In the genomic region with DNA sequence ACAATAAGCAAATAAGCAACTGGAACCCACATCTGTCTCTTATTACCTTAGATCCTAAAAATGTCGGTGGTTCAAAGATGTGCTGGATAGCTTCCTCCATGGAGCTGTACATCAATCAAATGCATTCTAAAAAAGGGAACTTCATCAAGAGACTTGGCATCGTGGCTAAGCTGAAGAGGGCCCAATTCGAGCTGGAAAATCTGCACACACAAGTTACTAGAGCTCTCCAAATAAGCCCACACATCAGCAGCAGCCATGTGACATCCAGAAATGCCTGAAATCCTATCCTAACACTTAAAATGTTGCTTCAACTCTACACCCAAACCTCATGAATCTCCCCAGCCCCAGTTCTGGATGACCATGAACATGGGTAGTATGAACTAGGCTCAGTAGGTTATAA, we compare ENCODE assay signal across 14 mouse cellular contexts.
"Had no signal": no experiment of that assay in that cellular context is flagged by ENCODE, and none has a peak within 500 bp of the region (broad histone marks: within the 10 kb centered on the region; RNA-seq: fewer than 3 reads in every experiment).

No protein-coding gene starts in this region.

- H3K9ac ChIP-seq: kidney, embryonic 15.5 days; limb, embryonic 15.5 days; liver, embryonic 12.5 days; lung, embryonic 14.5 days; midbrain, embryonic 12.5 days had no signal

- ATAC-seq: liver, embryonic 12.5 days; midbrain, embryonic 16.5 days had no signal

- H3K36me3 ChIP-seq: kidney, embryonic 15.5 days; limb, embryonic 15.5 days; liver, embryonic 12.5 days; midbrain, embryonic 12.5 days had no signal

- H3K4me2 ChIP-seq: kidney, embryonic 15.5 days; limb, embryonic 15.5 days; liver, embryonic 12.5 days; lung, embryonic 14.5 days; midbrain, embryonic 12.5 days had no signal

- H3K27ac ChIP-seq: kidney, embryonic 15.5 days; limb, embryonic 15.5 days; liver, embryonic 12.5 days; midbrain, embryonic 12.5 days; stomach, postnatal 0 days had no signal

- H3K9me3 ChIP-seq: kidney, embryonic 15.5 days; limb, embryonic 15.5 days; liver, embryonic 12.5 days; midbrain, embryonic 12.5 days had no signal

- DNase-seq: kidney, adult 2 months; kidney, postnatal 14 days; lung, embryonic 14.5 days; lung, postnatal 10 days; lung, postnatal 4 days; thymus, adult 18-20 months; thymus, postnatal 14 days had no signal

- H3K4me3 ChIP-seq: kidney, embryonic 15.5 days; limb, embryonic 15.5 days; liver, embryonic 12.5 days; megakaryocyte, embryonic 14.5 days; midbrain, embryonic 12.5 days had no signal

- H3K27me3 ChIP-seq: kidney, embryonic 15.5 days; limb, embryonic 15.5 days; liver, embryonic 12.5 days; megakaryocyte, embryonic 14.5 days; midbrain, embryonic 12.5 days had no signal

- H3K4me1 ChIP-seq: kidney, embryonic 15.5 days; limb, embryonic 15.5 days; liver, embryonic 12.5 days; megakaryocyte, embryonic 14.5 days; midbrain, embryonic 12.5 days had no signal
